In genomic region chr12:83721281-83721680, GRCm38 (mm10) we compare ENCODE assay signal across 12 mouse cellular contexts. TPM values are rescaled to one million over a fixed set of nuclear protein-coding genes. Genes with fewer than 3 reads are reported as not detected.
A peak's percentile ranks its signal among the peaks of the same experiment; 100 is the strongest.
DNase-seq lines count a peak whose midpoint lies in the region; ATAC-seq and TF ChIP-seq lines count a peak whose summit lies in the region.
"Had no signal": no experiment of that assay in that cellular context is flagged by ENCODE, and none has a peak within 500 bp of the region (broad histone marks: within the 10 kb centered on the region; RNA-seq: fewer than 3 reads in every experiment).

No protein-coding gene starts in this region.

- no peaks in the 10 kb centered on the region for H3K9me3 ChIP-seq in lung, embryonic 16.5 days (ENCODE audit: control insufficient read depth, low read length)
- H3K9me3 ChIP-seq: liver, embryonic 15.5 days had no signal

- no peaks in the 10 kb centered on the region for H3K79me2 ChIP-seq in heart, adult 2 months (replicated peaks; ENCODE audit: control insufficient read depth, insufficient read depth, low read length)

- H3K4me3 ChIP-seq in heart, adult 2 months, result no peak overlapping the region
- H3K4me3 ChIP-seq in lung, embryonic 16.5 days (ENCODE audit: low read length), result no peak overlapping the region
- H3K4me3 ChIP-seq in small intestine, adult 2 months (ENCODE audit: low read depth, low read length), result no peak overlapping the region
- H3K4me3 ChIP-seq: liver, embryonic 15.5 days had no signal

- no peak overlapping the region for H3K4me2 ChIP-seq in lung, embryonic 16.5 days (ENCODE audit: low read depth, low read length)
- H3K4me2 ChIP-seq: liver, embryonic 15.5 days had no signal

- ATAC-seq in lung, embryonic 16.5 days (ENCODE audit: low read depth), result no peak
- no peak for ATAC-seq in megakaryocyte progenitor cell, adult 5-6 weeks (replicated peaks; ENCODE audit: poor library complexity)

- no peak for TF ChIP-seq EP300 in heart, adult 2 months (IDR thresholded peaks at IDR 0.05; ENCODE audit: insufficient read depth, low read depth, low read length)

- H3K9ac ChIP-seq in heart, adult 2 months (ENCODE audit: low read depth, low read length), result no peak overlapping the region
- H3K9ac ChIP-seq in lung, embryonic 16.5 days (ENCODE audit: low read length), result no peak overlapping the region
- H3K9ac ChIP-seq: liver, embryonic 15.5 days had no signal

- TF ChIP-seq POLR2A in heart, adult 2 months (IDR thresholded peaks at IDR 0.05; ENCODE audit: insufficient read depth, low read depth, low read length), result 0 out of 2 replicates have a peak, but pooled peaks have one; percentile 9
- TF ChIP-seq POLR2A in small intestine, adult 2 months (IDR thresholded peaks at IDR 0.05; ENCODE audit: low read depth, low read length), result no peak

- 36% methylated on average over 6 of the region's 6 CpGs for WGBS in heart, adult 2 months
- 47% methylated on average over 6 of the region's 6 CpGs for WGBS in lung, embryonic 16.5 days
- 68% methylated on average over 6 of the region's 6 CpGs for WGBS in small intestine, adult 2 months

- peak overlapping the region; percentile 59 for H3K27ac ChIP-seq in heart, adult 2 months
- H3K27ac ChIP-seq in lung, embryonic 16.5 days (ENCODE audit: low read length), result peak overlapping the region; percentile 37
- peak overlapping the region; percentile 12 for H3K27ac ChIP-seq in small intestine, adult 2 months (ENCODE audit: insufficient read depth, low read depth, low read length)
- H3K27ac ChIP-seq: liver, embryonic 15.5 days had no signal

- no peak for TF ChIP-seq CTCF in heart, adult 2 months (IDR thresholded peaks at IDR 0.05)
- no peak for TF ChIP-seq CTCF in small intestine, adult 2 months (IDR thresholded peaks at IDR 0.05; ENCODE audit: extremely low read depth, insufficient read length, insufficient replicate concordance, low read depth, low read length)

- peaks cover 9% of the 10 kb centered on the region for H3K4me1 ChIP-seq in heart, adult 2 months (ENCODE audit: control insufficient read depth, insufficient read depth, low read length)
- H3K4me1 ChIP-seq in lung, embryonic 16.5 days (replicated peaks; ENCODE audit: control insufficient read depth, insufficient read depth, low read length), result no peaks in the 10 kb centered on the region; the same call in none of the 2 replicates
- no peaks in the 10 kb centered on the region for H3K4me1 ChIP-seq in small intestine, adult 2 months (ENCODE audit: control insufficient read depth, insufficient read depth, insufficient read length, low read length)
- H3K4me1 ChIP-seq: liver, embryonic 15.5 days had no signal

- DNase-seq in heart, adult 2 months, result no peak
- no peak for DNase-seq in heart, adult 9 months (ENCODE audit: low spot score in 2 of 2)
- no peak for DNase-seq in lung, adult 18-20 months
- peak; percentile 67 for DNase-seq in gonadal fat pad, adult 2 months (ENCODE audit: low read depth)
- DNase-seq in retina, postnatal 1 day, result no peak
- DNase-seq: adrenal gland, postnatal 14 days; cerebellum, adult 18-20 months had no signal

- intact Hi-C loops in heart, adult 2 months (cut with DNase I), result no loop called here

- H3K27me3 ChIP-seq in heart, adult 2 months (ENCODE audit: control insufficient read depth, insufficient read depth, low read length), result no peaks in the 10 kb centered on the region
- no peaks in the 10 kb centered on the region for H3K27me3 ChIP-seq in lung, embryonic 16.5 days (ENCODE audit: control insufficient read depth, insufficient read depth, low read depth, low read length)
- no peaks in the 10 kb centered on the region for H3K27me3 ChIP-seq in small intestine, adult 2 months (ENCODE audit: control insufficient read depth, insufficient read depth, low read length)
- H3K27me3 ChIP-seq: liver, embryonic 15.5 days had no signal

- H3K36me3 ChIP-seq in heart, adult 2 months (ENCODE audit: control insufficient read depth, insufficient read depth, low read length), result peaks cover 6% of the 10 kb centered on the region; the same call in 1 of the 2 replicates
- H3K36me3 ChIP-seq in lung, embryonic 16.5 days (ENCODE audit: control insufficient read depth, insufficient read depth, low read length), result peaks cover 23% of the 10 kb centered on the region
- peaks cover 69% of the 10 kb centered on the region for H3K36me3 ChIP-seq in small intestine, adult 2 months (ENCODE audit: control insufficient read depth, insufficient read depth, low read length)

RNA-seq across cellular contexts. Expression of gene Psen1, which starts 33.3 kb away (rescaled TPM):
- total RNA-seq in heart, adult 2 months (2021), result 10 to 100 TPM; 35.1 to 38.0 TPM
- 16.8 and 24.5 TPM in 2 replicates for polyA plus RNA-seq in heart, adult 2 months (2012; rRNA removed)
- 54.3 and 56.6 TPM in 2 replicates for polyA plus RNA-seq in lung, embryonic 16.5 days (2015; fragmentation: Nextera tagmentation; extraction: Ambion mirVana)
- 21.9 and 35.0 TPM in 2 replicates for polyA plus RNA-seq in gonadal fat pad, adult 2 months (2012; rRNA removed)
- polyA plus RNA-seq in small intestine, adult 2 months (2012; rRNA removed), result 16.6 and 35.2 TPM in 2 replicates
- total RNA-seq in megakaryocyte progenitor cell, adult 5-6 weeks (2015), result 71.4 and 71.5 TPM in 2 replicates
- total RNA-seq in megakaryocyte progenitor cell, adult 5-6 weeks (2017), result 60.8 and 75.1 TPM in 2 replicates

RNA-seq across cellular contexts. Expression of gene Papln, which starts 42.2 kb away (rescaled TPM):
- total RNA-seq in heart, adult 2 months (2021), result 1 to 10 TPM; 4.9 to 7.5 TPM
- 8.7 and 13.1 TPM in 2 replicates for polyA plus RNA-seq in heart, adult 2 months (2012; rRNA removed)
- 1.0 and 1.3 TPM in 2 replicates for polyA plus RNA-seq in lung, embryonic 16.5 days (2015; fragmentation: Nextera tagmentation; extraction: Ambion mirVana)
- 14.2 and 15.4 TPM in 2 replicates for polyA plus RNA-seq in gonadal fat pad, adult 2 months (2012; rRNA removed)
- 6.7 and 11.7 TPM in 2 replicates for polyA plus RNA-seq in small intestine, adult 2 months (2012; rRNA removed)
- not detected in 2 replicates for total RNA-seq in megakaryocyte progenitor cell, adult 5-6 weeks (2015)
- not detected in 2 replicates for total RNA-seq in megakaryocyte progenitor cell, adult 5-6 weeks (2017)
- total RNA-seq: hematopoietic stem cell, adult 5-6 weeks had no signal
